Mouse (Mus musculus) monocyte, adult 2 months (primary cell): ENCODE data around the gene Chga.

Experiments used
- DNase-seq, 2 experiments: peaks; one replicate each; pipeline ENCODE4 v3.0.0; 2022; ENCODE audit warnings: low spot score in 2 of 2, low read depth in 1 of 2

The Chga gene

DNA sequence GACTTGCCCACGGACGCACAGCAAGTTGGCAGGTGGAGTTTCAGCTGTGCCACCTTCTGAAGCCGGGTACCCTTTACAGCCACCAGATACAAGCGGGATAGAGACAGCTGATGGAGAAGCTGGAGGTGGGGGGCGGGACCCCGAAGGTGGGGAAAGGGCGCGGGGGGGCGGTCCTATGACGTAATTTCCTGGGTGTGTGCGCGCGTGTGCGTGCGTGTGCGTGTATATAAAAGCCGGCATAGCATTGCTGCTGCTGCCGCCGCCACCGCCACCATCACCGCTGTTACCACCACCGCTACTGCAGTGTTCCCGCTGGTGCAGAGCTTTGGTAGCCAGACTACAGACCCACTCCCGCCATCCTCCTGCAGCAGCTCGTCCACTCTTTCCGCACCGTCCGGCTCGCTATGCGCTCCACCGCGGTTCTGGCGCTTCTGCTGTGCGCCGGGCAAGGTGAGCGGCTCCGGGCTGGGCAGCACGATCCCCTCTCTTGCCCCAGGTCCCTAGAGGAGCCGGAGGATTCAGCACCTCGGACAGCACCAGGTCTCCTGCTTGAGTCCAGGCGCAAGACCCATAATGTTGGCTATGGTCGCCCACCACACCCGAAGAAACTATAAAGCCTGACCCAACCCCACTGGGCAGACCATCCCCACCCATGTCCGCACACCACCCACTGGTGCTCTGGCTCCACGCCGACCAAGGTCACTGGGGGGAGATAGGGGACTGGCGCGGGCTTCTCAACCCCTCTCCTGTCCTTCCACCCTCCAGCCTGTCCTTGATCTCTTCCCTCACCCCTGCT, at the start of gene Chga:
Gene Chga, plus strand, starts transcription at position 249 of the 796 bp plus-strand sequence.
- no peak for DNase-seq

DNA sequence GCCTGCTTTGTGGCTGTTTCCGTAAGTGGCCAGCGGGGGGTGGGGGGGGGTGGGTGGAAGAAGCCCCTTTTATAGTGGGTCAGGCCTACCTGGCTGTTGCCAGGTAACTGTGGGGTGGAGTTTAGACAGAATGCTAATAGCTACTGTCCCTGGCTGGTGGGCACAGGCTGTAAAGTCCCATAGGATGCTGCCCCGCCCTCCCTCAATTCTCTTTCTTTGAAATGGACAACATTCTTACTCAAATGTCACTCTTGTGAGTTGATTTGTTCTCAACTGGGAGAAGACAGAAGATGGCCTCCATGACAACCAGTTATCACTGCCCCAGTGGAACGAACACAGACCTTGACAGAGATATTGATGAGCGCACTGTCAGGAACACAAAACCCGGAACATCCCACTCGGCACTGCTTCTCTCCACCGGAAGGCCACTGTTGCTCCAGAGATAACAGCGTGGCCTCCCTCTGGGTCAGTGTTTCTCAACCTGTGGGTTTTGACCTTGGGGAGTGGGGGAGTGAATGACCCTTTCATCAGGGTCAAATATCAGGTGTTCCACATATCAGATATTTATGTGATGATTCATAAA, 49.5 kb upstream of the Chga start:
- DNase-seq = no peak

DNA sequence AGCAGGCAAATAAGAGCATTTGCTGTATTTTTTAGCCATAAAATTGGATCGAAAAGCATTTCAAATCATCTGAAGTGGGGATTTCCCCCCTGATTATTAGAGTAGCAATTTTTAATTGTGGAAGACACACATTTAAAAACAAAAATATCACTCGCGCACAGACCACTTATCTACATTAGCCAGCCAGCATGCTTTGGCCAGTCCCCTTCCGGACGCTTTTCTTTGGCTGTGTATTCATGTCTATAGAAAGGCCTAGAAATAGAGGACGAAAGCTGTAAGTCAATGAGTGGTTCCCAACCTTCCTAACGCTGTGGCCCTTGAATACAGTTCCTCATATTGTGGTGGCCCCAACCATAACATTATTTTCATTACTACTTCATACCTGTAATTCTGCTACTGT, 48.8 kb upstream of the Chga start:
- no peak for DNase-seq

DNA sequence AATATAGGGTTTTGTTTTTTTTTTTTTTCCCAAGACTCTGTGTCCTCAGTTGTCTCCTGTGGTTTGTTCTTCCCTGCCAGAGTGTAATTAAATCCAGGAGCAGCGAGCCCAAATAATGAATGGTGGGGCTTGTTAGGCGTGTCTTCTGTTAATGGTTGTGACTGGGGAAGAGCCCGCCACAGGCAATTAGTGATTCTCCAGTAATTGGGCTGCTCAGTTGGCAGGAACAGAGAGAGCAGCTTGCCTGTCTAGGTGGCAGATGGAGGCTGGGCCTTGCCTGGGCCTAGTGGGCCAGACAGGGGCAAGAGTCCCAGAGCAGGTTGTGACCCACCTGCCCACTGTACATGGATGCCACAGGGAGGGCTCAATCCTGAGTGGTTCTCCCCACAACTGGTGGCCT, 43.4 kb upstream of the Chga start:
- DNase-seq = no peak

DNA sequence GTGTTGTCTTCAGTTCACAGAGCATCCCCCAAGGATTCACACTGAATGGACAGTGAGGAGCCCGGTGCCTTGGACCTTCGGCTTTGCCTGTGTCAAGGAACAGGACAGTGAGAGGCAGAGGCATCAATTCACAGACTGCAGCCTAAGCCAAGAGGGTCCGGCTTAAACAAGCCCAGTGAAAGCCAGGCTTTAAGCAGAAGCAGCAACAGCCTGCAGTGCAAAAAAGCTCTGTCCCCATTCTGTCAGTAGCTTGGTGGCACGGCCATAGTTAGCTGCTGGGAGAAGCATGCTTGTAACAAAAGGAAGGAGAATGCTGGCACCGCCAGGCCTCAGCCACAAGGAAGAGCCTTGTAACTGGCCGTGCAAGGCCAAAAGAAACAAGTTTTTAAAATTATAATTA, 40.6 kb upstream of the Chga start:
- DNase-seq = no peak

DNA sequence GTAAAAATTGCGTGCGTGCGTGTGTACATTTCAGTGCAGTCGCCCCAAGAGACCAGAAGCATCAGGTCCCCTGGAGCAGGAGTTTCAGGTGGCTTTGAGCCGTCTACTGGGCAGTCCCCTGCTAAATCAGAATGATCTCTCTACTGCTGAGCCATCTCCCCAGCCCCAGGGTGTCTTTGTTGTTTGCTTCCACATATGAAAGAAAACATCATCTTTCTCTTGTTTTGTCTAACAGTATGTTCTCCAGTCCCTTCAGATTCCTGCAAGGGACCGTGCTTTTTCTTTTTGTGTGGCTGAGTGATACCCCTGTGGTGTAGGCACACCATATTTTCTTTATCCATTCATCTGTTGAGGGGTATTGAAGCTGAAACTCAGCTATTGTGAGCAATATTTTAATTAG, 40.0 kb upstream of the Chga start:
- DNase-seq = no peak

DNA sequence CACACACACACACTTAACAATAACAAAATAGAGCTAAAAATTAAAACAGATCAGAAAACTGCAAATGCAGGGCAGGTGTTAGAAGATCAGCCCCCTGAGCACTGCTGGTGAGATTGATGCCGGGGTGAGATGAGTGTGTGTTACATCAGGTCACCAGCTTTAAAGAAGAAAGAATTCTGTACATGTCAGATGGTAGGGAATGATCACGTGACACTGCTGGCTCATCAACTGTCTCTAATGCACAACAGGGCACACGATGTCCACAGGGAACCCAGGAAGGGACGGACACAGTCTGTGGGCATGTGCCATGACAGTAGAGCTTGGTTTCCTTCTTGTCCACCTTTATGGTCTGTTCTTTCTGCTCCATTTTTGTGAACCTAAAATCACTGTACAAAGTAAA, 38.6 kb upstream of the Chga start:
- DNase-seq = no peak

DNA sequence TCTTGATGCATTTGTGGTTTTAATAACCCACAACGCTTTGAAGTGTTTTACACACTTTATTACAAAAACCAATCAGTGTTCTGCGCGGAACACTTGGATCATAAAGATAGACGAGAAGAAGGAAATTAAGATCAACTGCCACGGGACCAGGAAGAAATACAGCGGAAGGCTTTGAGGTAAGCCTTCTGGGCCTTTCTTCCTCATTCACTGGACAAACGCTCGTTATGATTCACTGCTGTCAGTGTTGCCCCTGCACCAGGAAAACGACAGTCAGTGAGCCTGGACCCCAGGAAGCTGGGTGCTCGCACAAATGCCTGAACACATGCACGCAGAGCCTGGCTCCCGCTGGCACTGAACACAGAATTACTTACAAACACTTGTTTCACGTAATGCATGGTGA, 37.1 kb upstream of the Chga start:
- DNase-seq = no peak

DNA sequence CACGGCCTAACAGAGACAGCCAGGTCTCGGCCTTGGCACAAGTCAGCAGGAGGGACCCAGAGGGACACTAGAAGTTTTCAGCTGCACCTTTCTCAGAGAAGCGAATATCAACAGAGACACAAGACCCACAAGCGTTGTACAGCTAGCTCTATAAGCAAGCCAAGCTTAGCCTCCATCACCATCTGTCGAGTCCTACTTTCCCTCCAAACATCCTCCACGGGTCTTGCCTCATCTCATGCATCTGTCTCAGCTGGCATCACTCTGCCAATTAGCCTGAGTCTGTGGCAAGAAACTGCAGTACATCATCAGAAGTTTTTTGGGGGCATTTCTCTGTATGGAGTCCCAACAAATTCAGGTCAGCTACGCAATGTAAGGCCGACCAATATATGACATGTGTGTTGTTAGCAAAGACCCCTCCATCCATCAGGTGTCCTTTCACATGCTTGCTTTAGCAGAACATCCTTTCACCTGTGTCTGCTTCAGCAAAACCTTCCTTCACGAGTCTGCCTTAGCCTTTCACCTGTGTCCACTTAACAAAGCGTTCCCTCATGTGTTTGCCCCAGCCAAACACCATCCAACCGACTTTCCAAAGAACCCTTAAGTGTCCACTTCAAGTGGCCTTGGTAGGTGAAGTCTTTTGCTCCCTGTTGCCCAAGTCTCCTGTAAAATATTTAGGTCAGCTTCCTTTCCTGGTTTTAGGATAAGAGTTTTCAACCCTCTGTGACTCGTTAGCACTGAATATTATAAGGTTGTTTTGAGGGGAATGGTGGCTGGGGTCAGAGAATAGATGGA, 34.6 kb upstream of the Chga start:
- no peak for DNase-seq

DNA sequence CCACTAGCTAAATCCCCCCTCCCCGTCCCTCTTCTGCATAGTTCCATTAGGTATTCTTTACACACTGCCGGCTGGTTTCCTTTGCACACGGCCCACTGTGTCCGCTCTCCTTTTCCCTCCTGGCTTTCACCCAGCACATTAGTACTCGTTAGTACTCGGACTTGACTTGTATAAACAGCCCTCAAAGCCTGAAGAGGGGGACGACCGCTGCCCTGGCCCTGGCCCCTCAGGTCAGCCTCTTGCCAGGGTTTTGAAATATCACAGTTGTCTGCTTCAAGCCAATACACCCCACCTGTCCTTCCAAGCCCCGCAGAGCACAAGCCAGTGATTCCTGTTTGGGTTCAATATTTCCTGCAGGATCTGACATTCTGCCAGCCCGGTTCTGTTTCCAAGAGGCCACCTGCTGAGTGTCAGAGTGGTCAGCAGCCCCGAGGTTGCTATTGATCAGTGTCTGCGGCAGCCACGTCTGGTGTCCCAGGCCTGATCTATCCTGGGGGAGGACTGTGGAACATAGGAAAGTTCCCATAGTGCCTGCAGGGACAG, 32.9 kb upstream of the Chga start:
- no peak for DNase-seq

DNA sequence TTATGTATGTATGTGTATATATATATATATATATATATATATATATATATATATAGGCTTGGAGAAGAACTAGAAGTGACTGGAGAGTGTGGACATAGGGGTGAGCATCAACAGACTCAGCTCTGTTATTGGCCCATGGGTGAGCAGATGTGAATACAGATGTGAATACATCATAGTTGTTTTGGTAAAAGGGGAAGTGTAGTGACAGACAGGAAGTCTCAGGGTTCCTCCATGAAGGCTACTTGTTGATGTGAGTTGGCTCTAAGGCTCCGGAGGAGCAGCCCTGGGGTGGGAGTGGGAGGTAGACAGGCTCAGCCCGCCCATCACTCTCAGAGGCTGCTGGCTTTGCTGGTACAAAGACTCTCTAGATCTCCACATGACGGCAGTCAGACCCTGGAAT, 30.6 kb upstream of the Chga start:
- DNase-seq = no peak

DNA sequence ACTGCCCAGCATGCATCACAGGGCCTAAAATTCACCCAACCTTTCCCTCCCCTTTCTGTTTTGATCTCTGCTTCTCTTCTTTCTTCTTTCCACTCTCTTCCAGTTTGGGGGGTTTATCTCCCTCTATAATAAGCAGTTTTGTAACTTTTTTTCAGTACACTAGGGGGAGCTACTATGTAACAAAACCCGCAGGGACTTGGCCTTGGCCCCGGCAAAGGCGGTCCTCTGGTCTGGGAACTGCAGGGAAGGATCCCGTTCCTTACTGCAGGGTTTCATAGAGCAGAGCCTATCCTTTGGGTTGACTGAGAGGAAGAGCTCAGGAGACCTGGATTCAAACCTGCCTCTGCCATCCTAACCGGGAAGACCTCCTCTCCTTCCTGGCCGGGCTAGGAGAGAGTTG, 30.0 kb upstream of the Chga start:
- DNase-seq = no peak

DNA sequence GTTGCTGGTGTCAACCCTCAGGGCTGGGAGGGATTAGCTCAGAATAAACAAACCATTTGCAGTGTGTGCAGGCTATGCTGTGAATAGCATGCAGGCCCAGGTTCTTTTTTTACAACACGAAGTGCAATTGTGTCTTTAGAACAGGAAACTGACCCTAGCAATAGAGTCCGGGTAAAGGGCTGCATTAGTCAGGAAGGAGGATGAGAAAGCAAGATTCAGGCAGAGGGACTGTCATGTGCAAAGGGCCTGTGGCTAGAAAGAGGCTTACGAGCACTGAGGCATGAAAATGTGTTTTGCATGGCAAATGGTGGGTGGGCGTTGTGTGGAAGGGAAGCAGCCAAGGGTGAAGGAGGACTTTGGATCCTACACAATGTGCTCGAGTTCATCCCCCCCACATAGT, 26.8 kb upstream of the Chga start:
- DNase-seq = no peak

DNA sequence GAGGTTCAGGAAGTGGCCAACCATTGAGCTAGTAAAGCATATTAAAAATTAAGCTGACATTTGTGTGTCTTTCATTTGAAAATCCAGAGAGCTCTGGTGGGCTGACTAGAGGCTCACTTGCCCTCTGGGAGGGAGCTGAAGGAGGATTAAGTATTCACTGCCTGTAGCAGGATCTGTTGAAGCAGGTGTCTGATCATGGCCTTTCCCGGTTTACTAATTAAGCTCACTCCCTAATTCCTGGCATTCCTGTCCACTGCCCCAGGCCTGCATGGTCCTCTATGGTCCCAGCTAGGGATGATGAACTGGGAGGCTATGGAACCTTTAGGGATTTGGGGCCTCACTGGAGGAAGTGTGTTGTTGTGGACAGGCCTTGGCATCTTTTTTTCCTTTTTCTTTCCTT, 19.0 kb upstream of the Chga start:
- no peak for DNase-seq

DNA sequence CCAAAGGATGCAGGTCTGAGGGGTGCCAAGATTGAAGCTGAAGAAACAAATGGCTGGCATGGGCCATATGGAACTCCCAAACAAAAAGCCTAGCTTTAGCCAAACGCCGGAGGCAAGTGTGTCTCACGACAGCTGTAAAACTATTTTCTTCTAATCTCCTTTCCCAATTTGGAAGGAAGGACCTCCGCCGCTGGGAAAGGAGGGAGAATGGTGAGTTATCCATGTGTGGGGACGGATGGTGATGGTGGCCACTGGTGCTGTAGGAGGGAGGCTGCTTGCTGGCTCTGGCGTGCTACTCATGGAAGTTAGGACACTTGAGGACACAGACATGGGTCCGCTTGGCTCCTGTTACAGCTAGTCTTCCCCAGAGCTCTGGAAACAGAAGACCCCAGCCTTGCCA, 14.5 kb upstream of the Chga start:
- DNase-seq = no peak

DNA sequence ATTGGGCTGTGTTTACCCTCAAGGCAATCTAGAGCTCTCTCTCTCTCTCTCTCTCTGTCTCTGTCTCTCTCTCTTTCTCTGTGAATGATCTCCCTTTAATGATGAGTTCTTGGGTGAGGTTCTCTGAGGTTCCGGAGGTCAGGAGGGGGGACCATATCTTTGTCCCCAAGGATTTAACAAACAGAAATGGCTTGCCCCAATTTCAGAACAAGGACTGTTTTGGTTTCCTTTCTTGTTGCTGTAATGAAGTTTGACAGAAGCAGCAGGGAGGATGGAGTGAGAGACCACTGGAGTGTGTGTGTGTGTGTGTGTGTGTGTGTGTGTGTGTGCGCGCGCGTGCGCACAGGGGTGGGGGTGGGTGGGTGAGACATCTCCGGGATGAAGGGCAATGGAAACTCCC, 13.6 kb upstream of the Chga start:
- no peak for DNase-seq

DNA sequence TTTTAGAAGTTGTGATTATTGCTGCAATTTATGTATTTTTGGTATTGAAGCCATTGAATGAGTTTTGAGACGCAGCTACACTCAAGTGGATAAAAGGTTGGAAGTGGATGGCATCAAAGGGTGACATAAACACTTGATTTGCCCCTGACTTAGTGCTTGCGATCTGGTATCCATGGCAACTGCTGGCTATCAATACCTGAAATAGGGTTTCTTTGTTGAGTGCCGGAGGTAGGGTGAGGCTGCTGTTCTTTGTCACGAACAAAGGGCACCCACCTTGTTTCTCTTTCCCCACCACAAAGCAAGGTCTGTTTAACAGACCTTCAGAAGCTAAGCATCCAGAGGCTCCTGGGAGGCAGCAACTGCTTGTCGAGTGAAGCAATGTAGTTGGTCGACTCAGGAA, 9.6 kb upstream of the Chga start:
- no peak for DNase-seq

DNA sequence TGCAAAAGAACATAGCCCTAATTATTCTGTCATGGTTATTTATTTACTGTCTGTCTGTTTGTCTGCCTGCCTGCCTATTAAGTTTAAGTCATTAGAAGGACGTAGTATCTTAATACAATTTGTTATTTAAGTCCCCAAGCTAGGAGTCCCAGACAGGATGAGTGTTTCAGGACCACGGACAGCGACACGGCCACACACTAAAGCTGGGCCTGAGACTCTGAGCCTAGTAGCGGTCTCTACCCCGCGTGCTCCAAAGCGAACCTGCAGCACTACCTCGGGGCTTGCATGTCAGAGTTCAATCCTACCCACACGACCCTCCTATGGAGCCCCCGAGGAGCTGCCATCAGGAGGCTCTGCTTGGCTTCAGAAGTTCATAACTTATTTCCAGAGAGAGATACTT, 4.2 kb upstream of the Chga start:
- no peak for DNase-seq

DNA sequence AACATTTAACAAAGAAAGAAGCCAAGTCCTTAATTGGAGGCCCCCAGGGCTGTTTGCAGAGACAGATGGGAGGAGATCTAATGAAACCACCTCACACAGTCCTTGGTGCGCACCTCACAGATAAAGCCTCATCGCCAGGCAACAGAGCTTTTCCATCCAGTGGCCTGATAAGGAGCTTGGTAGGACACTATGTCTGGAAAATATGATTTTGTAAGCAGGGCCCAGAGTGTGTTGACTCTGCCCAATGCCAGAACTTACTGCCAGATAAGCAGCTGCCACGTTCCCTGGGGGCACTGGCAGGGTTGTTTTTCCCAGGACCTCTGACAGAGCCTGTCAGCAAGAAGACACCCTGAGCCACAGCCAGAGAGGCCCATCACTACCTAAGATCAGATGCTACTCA, 3.6 kb upstream of the Chga start:
- no peak for DNase-seq

DNA sequence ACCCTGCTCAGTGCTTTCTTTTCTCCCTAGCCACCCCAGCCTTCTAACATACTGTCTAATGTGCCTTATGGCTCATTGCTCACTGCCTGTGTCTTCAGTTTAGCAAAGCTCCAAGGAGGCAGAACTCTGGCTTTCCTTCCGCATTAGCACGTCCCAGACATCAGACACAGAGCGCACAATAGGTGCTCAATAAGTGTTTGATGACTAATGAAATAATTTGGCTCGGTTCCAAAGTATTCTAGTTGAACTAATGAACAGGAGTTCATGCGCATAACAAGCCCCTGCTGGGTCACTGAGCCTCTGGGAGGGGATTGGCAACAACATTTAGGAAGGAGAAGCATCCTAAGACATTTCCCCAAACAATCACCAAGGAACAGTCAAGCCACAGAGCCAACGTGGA, 2.8 kb upstream of the Chga start:
- DNase-seq = no peak

DNA sequence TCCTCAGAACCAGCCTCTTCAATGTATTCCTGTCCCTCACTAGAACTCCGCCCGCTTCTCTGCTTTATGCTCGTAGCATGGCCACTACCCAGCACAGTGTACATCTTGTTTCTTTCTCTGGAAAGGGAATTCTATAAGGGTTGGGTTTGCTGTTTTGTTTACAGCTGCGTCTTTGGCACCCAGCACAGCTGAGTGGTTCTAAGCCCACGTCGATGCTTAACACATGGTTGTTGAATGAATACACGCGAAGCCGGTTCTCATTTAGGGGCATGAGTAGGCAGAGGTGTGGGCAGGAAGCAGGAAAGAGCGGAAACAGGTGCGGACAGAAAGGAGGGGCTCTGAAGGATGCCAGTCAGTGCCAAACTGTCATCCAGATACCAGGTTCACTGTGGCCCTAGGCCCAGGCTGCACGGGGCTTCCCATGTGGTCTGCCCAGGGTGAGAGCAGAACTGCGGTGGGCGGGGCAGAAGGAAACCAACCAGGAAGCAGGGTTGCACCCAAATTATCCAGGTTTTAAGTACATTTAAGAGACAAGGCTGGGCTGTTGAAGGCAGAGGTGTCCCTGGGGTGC, 979 bp upstream of the Chga start:
- DNase-seq = no peak

DNA sequence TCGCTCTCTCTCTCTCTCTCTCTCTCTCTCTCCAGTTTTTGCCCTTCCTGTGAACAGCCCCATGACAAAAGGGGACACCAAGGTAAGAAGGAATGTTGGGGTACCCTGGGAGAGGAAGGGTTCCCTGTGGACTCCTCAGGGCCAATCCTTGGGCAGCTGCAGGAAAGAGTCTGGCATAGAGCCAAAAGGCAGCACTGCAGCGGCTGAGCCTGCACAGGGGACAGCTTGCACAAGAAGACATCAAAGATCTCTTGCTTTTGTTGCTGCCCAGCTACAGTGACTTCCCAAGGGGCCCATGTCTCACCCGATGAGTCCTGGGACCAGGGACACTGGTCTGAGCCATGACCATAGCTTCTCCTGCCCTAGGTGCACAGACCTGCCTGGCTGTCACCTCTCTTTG, 1.1 kb downstream of the Chga start:
- DNase-seq = no peak
